Mouse (Mus musculus) MEL (cell line): ENCODE results near the gene Epo. TPM values are rescaled to one million over a fixed set of nuclear protein-coding genes. Genes with fewer than 3 reads are reported as not detected.

ENCODE experiments used
- DNase-seq: peaks from one replicate; pipeline ENCODE4 v3.0.0; 2011; ENCODE audit warnings: low read depth, low spot score
- H3K27ac ChIP-seq: 2 replicates; pipeline ENCODE4 v1.5.1; 2012; ENCODE audit warnings: low read depth, mild to moderate bottlenecking, control low read depth, low read length, moderate library complexity; ENCODE audit not compliant: control insufficient read depth
- H3K27me3 ChIP-seq, 2 experiments: fragments of 150-350 bp in 1 of 2; sonication (generic) in 1 of 2; 2 replicates each; pipeline ENCODE4 v1.6.1; 2012; ENCODE audit warnings: low read length in 2 of 2, mild to moderate bottlenecking in 2 of 2, improper control_type of control experiment in 1 of 2, moderate library complexity in 1 of 2; ENCODE audit not compliant: insufficient read depth in 2 of 2, control insufficient read depth in 1 of 2
- H3K36me3 ChIP-seq, 2 experiments: 2 replicates each; pipeline ENCODE4 v1.6.1; 2012 to 2014; ENCODE audit warnings: low read length in 2 of 2, improper control_type of control experiment in 1 of 2, inconsistent platforms in 1 of 2, mild to moderate bottlenecking in 1 of 2; ENCODE audit not compliant: insufficient read depth in 2 of 2, control insufficient read depth in 1 of 2
- H3K4me1 ChIP-seq, 2 experiments: fragments of 150-350 bp in 1 of 2; sonication (generic) in 1 of 2; 2 replicates each; pipeline ENCODE4 v1.6.1; 2012; ENCODE audit warnings: low read length in 2 of 2, improper control_type of control experiment in 1 of 2, mild to moderate bottlenecking in 1 of 2; ENCODE audit not compliant: insufficient read depth in 2 of 2, control insufficient read depth in 1 of 2
- H3K4me3 ChIP-seq, 2 experiments: fragments of 150-350 bp in 1 of 2; sonication (generic) in 1 of 2; 2 replicates each; pipeline ENCODE4 v1.5.1; 2012; ENCODE audit warnings: low read depth in 2 of 2, low read length in 2 of 2, mild to moderate bottlenecking in 2 of 2, moderate library complexity in 2 of 2, control low read depth in 1 of 2, improper control_type of control experiment in 1 of 2; ENCODE audit not compliant: control insufficient read depth in 1 of 2, insufficient read depth in 1 of 2
- H3K79me2 ChIP-seq: 2 replicates; pipeline ENCODE4 v1.6.1; 2012; ENCODE audit warnings: mild to moderate bottlenecking, low read length, moderate library complexity; ENCODE audit not compliant: control insufficient read depth, poor library complexity, insufficient read depth
- H3K9ac ChIP-seq: 2 replicates; pipeline ENCODE4 v1.6.1; 2012; ENCODE audit warnings: low read depth, mild to moderate bottlenecking, control low read depth, low read length, moderate library complexity; ENCODE audit not compliant: control insufficient read depth, poor library complexity, severe bottlenecking
- H3K9me3 ChIP-seq: fragments of 150-350 bp; sonication (generic); replicated peaks from 2 replicates; pipeline ENCODE4 v1.6.1; 2012; ENCODE audit warnings: mild to moderate bottlenecking, low read length, improper control_type of control experiment, moderate library complexity; ENCODE audit not compliant: insufficient read depth
- BHLHE40 ChIP-seq: IDR thresholded peaks from 2 replicates; pipeline ENCODE4 v1.6.1; 2012; ENCODE audit warnings: low read depth, mild to moderate bottlenecking, inconsistent platforms, low read length, improper control_type of control experiment, borderline replicate concordance
- CHD1 ChIP-seq: IDR thresholded peaks from 2 replicates; pipeline ENCODE4 v1.6.1; 2012; ENCODE audit warnings: low read depth, mild to moderate bottlenecking, inconsistent platforms, low read length, improper control_type of control experiment
- CHD2 ChIP-seq: IDR thresholded peaks from 2 replicates; pipeline ENCODE4 v1.6.1; 2011; ENCODE audit warnings: low read length, improper control_type of control experiment
- CTCF ChIP-seq, 3 experiments: IDR thresholded peaks in 2 of 3; conservative IDR thresholded peaks in 1 of 3; 2 replicates each; pipeline ENCODE4 v1.5.1; 2011 to 2012; ENCODE audit warnings: low read length in 3 of 3, low read depth in 2 of 3, mild to moderate bottlenecking in 2 of 3, improper control_type of control experiment in 1 of 3, inconsistent platforms in 1 of 3, mixed read lengths in 1 of 3, moderate library complexity in 1 of 3; ENCODE audit not compliant: control insufficient read depth in 1 of 3, insufficient read depth in 1 of 3, poor library complexity in 1 of 3, severe bottlenecking in 1 of 3
- E2F4 ChIP-seq: IDR thresholded peaks from 2 replicates; pipeline ENCODE4 v1.6.1; 2011; ENCODE audit warnings: low read depth, low read length, improper control_type of control experiment, borderline replicate concordance
- ELF1 ChIP-seq: IDR thresholded peaks from 2 replicates; pipeline ENCODE4 v1.6.1; 2014; ENCODE audit warnings: low read depth, mild to moderate bottlenecking, inconsistent platforms, low read length, improper control_type of control experiment, moderate library complexity
- EP300 ChIP-seq, 2 experiments: IDR thresholded peaks; 2 replicates each; pipeline ENCODE4 v1.6.1; 2011; ENCODE audit warnings: improper control_type of control experiment in 2 of 2, low read length in 2 of 2, low read depth in 1 of 2, mild to moderate bottlenecking in 1 of 2
- ETS1 ChIP-seq: IDR thresholded peaks from 2 replicates; pipeline ENCODE4 v1.6.1; 2012; ENCODE audit warnings: low read depth, mild to moderate bottlenecking, inconsistent platforms, low read length, improper control_type of control experiment, moderate library complexity
- GABPA ChIP-seq: IDR thresholded peaks from 2 replicates; pipeline ENCODE4 v1.6.1; 2012; ENCODE audit warnings: low read depth, mild to moderate bottlenecking, inconsistent platforms, low read length, improper control_type of control experiment, moderate library complexity
- GATA1 ChIP-seq: IDR thresholded peaks from 2 replicates; pipeline ENCODE4 v1.6.1; 2011; ENCODE audit warnings: low read depth, low read length, improper control_type of control experiment
- HCFC1 ChIP-seq: IDR thresholded peaks from 2 replicates; pipeline ENCODE4 v1.6.1; 2012; ENCODE audit warnings: low read depth, mild to moderate bottlenecking, inconsistent platforms, low read length, improper control_type of control experiment, moderate library complexity
- JUND ChIP-seq: IDR thresholded peaks from 2 replicates; pipeline ENCODE4 v1.6.1; 2011; ENCODE audit warnings: low read depth, mild to moderate bottlenecking, improper control_type of control experiment, low read length
- KAT2A ChIP-seq: conservative IDR thresholded peaks from 2 replicates; pipeline ENCODE4 v1.6.1; 2012; ENCODE audit warnings: low read depth, low read length, improper control_type of control experiment, inconsistent platforms
- MAFK ChIP-seq: IDR thresholded peaks from 2 replicates; pipeline ENCODE4 v1.6.1; 2011; ENCODE audit warnings: low read depth, mild to moderate bottlenecking, low read length, improper control_type of control experiment, borderline replicate concordance
- MAX ChIP-seq: IDR thresholded peaks from 2 replicates; pipeline ENCODE4 v1.6.1; 2011; ENCODE audit warnings: low read length, improper control_type of control experiment
- MAZ ChIP-seq: IDR thresholded peaks from 2 replicates; pipeline ENCODE4 v1.6.1; 2012; ENCODE audit warnings: low read depth, mild to moderate bottlenecking, inconsistent platforms, low read length, improper control_type of control experiment
- MXI1 ChIP-seq: IDR thresholded peaks from 2 replicates; pipeline ENCODE4 v1.6.1; 2011; ENCODE audit warnings: mild to moderate bottlenecking, low read depth, low read length, improper control_type of control experiment
- MYB ChIP-seq: IDR thresholded peaks from 2 replicates; pipeline ENCODE4 v1.6.1; 2011; ENCODE audit warnings: mild to moderate bottlenecking, low read depth, low read length, improper control_type of control experiment
- MYC ChIP-seq: IDR thresholded peaks from 2 replicates; pipeline ENCODE4 v1.6.1; 2011; ENCODE audit warnings: low read depth, mild to moderate bottlenecking, low read length, improper control_type of control experiment, moderate library complexity
- NELFE ChIP-seq: IDR thresholded peaks from 2 replicates; pipeline ENCODE4 v1.6.1; 2011; ENCODE audit warnings: low read depth, low read length, improper control_type of control experiment
- NRF1 ChIP-seq: IDR thresholded peaks from 2 replicates; pipeline ENCODE4 v1.6.1; 2014; ENCODE audit warnings: low read depth, mild to moderate bottlenecking, inconsistent platforms, low read length, improper control_type of control experiment, moderate library complexity; ENCODE audit not compliant: poor library complexity, insufficient read depth, severe bottlenecking
- POLR2A ChIP-seq, 2 experiments: IDR thresholded peaks; 2 replicates each; pipeline ENCODE4 v1.6.1; 2011 to 2012; ENCODE audit warnings: low read length in 2 of 2, mild to moderate bottlenecking in 2 of 2, control low read depth in 1 of 2, improper control_type of control experiment in 1 of 2, low read depth in 1 of 2, moderate library complexity in 1 of 2; ENCODE audit not compliant: control insufficient read depth in 1 of 2, insufficient read depth in 1 of 2, poor library complexity in 1 of 2
- POLR2AphosphoS2 ChIP-seq: IDR thresholded peaks from 2 replicates; pipeline ENCODE4 v1.6.1; 2011; ENCODE audit warnings: low read length, improper control_type of control experiment
- POLR2AphosphoS5 ChIP-seq: IDR thresholded peaks from 2 replicates; pipeline ENCODE4 v1.6.1; 2012; ENCODE audit warnings: low read depth, borderline replicate concordance, mild to moderate bottlenecking, inconsistent platforms, low read length, moderate library complexity, mixed read lengths
- RAD21 ChIP-seq: IDR thresholded peaks from 2 replicates; pipeline ENCODE4 v1.6.1; 2011; ENCODE audit warnings: mild to moderate bottlenecking, low read depth, low read length, improper control_type of control experiment
- SIN3A ChIP-seq: IDR thresholded peaks from 2 replicates; pipeline ENCODE4 v1.6.1; 2012; ENCODE audit warnings: low read length, improper control_type of control experiment, inconsistent platforms
- SMC3 ChIP-seq: IDR thresholded peaks from 2 replicates; pipeline ENCODE4 v1.6.1; 2011; ENCODE audit warnings: low read depth, low read length, improper control_type of control experiment
- TAL1 ChIP-seq: IDR thresholded peaks from 2 replicates; pipeline ENCODE4 v1.6.1; 2012; ENCODE audit warnings: mild to moderate bottlenecking, inconsistent platforms, low read length, moderate library complexity, mixed read lengths
- TBP ChIP-seq: IDR thresholded peaks from 2 replicates; pipeline ENCODE4 v1.8.0; 2011; ENCODE audit warnings: low read depth, low read length, improper control_type of control experiment
- UBTF ChIP-seq: IDR thresholded peaks from 2 replicates; pipeline ENCODE4 v1.6.1; 2012; ENCODE audit warnings: low read depth, mild to moderate bottlenecking, inconsistent platforms, low read length, improper control_type of control experiment, moderate library complexity, borderline replicate concordance; ENCODE audit not compliant: insufficient read depth
- USF1 ChIP-seq: IDR thresholded peaks from 2 replicates; pipeline ENCODE4 v1.6.1; 2014; ENCODE audit warnings: low read depth, mild to moderate bottlenecking, inconsistent platforms, low read length, improper control_type of control experiment, moderate library complexity
- USF2 ChIP-seq, 2 experiments: IDR thresholded peaks; 2 replicates each; pipeline ENCODE4 v1.6.1; 2011 to 2012; ENCODE audit warnings: improper control_type of control experiment in 2 of 2, low read length in 2 of 2, borderline replicate concordance in 1 of 2, inconsistent platforms in 1 of 2, low read depth in 1 of 2, mild to moderate bottlenecking in 1 of 2; ENCODE audit not compliant: insufficient read depth in 1 of 2
- ZC3H11A ChIP-seq: IDR thresholded peaks from 2 replicates; pipeline ENCODE4 v1.6.1; 2012; ENCODE audit warnings: low read depth, mild to moderate bottlenecking, inconsistent platforms, low read length, improper control_type of control experiment
- ZMIZ1 ChIP-seq: IDR thresholded peaks from 2 replicates; pipeline ENCODE4 v1.6.1; 2012; ENCODE audit warnings: low read depth, mild to moderate bottlenecking, inconsistent platforms, low read length, improper control_type of control experiment, moderate library complexity
- ZNF384 ChIP-seq: IDR thresholded peaks from 2 replicates; pipeline ENCODE4 v1.6.1; 2012; ENCODE audit warnings: low read depth, mild to moderate bottlenecking, inconsistent platforms, low read length, improper control_type of control experiment
- polyA plus RNA-seq, 2 experiments: library from polyadenylated mRNA; stranded (reverse) in 1 of 2; unstranded in 1 of 2; fragments of >175 nt in 1 of 2; fragments of >200 nt in 1 of 2; gene quantifications; 2 replicates each; pipeline versions ENCODE4 v1.2.1 to v1.2.4; 2012; ENCODE audit warnings: low replicate concordance in 2 of 2, low read depth in 1 of 2; ENCODE audit not compliant: insufficient read length in 2 of 2, insufficient read depth in 1 of 2, missing spikeins in 1 of 2
- total RNA-seq: library from RNA; depleted of rRNA; stranded (reverse); fragments of 300-350 nt; gene quantifications from 2 replicates; pipeline ENCODE4 v1.2.3, GENCODE M21; 2012; rRNA removed

The Epo gene
- total RNA-seq, result not detected in 2 replicates
- polyA plus RNA-seq, result not detected

GRCm38 (mm10) chr5:137533117-137533827 is at the start of gene Epo, which contains the start of gene Gnb2:
Epo (minus strand) TSS chr5:137533242.
Gnb2 (minus strand) TSS chr5:137533510.
- H3K79me2 ChIP-seq, result peaks cover 28% of the 10 kb centered on the region
- H3K36me3 ChIP-seq, result peaks cover 0 to 6% of the 10 kb centered on the region in 2 experiments; a peak in 3 of 4 replicates
- H3K9me3 ChIP-seq, result no peaks in the 10 kb centered on the region
- peak; percentile 98 for DNase-seq
- H3K9ac ChIP-seq, result peak within 1 kb of the TSS; percentile 98
- peaks cover 4 to 5% of the 10 kb centered on the region in 2 experiments; a peak in 1 of 4 replicates for H3K4me1 ChIP-seq
- H3K27me3 ChIP-seq, result no peaks in the 10 kb centered on the region
- peak within 1 kb of the TSS; percentile 78 to 99 for H3K4me3 ChIP-seq
- peak within 1 kb of the TSS; percentile 93 for H3K27ac ChIP-seq
- TF ChIP-seq GABPA, result no peak
- TF ChIP-seq GATA1, result no peak
- no peak; the same call in 1 of the 2 replicates for TF ChIP-seq JUND
- TF ChIP-seq MYB, result peak; percentile 61; the same call in 1 of the 2 replicates
- 0 out of 2 replicates have a peak, but pooled peaks have one; percentile 17 for TF ChIP-seq MYC
- peak; percentile 98 for TF ChIP-seq KAT2A
- peak; percentile 75 for TF ChIP-seq HCFC1
- peak; percentile 80 for TF ChIP-seq SIN3A
- peak; percentile 82 to 90 for TF ChIP-seq USF2 (IDR thresholded peaks at IDR 0.05; ENCODE audit: borderline replicate concordance in 1 of 2, insufficient read depth in 1 of 2, low read depth in 1 of 2, low read length in 2 of 2)
- peak; percentile 60 to 84; a peak in 2 of 4 replicates for TF ChIP-seq POLR2A (IDR thresholded peaks at IDR 0.05; ENCODE audit: control insufficient read depth in 1 of 2, insufficient read depth in 1 of 2, low read depth in 1 of 2, low read length in 2 of 2, poor library complexity in 1 of 2)
- TF ChIP-seq ZMIZ1, result peak; percentile 45; the same call in 1 of the 2 replicates
- no peak for TF ChIP-seq MAFK
- no peak for TF ChIP-seq POLR2AphosphoS5
- no peak; the same call in 1 of the 2 replicates for TF ChIP-seq MXI1
- TF ChIP-seq NRF1, result 0 out of 2 replicates have a peak, but pooled peaks have one; percentile 6
- TF ChIP-seq ETS1, result peak; percentile 46; the same call in 1 of the 2 replicates
- TF ChIP-seq UBTF, result peak; percentile 92; the same call in 1 of the 2 replicates
- no peak for TF ChIP-seq RAD21
- TF ChIP-seq CTCF (IDR thresholded peaks at IDR 0.05 in 2 of 3, conservative IDR thresholded peaks at IDR 0.05 in 1 of 3; ENCODE audit: control insufficient read depth in 1 of 3, insufficient read depth in 1 of 3, low read depth in 2 of 3, low read length in 3 of 3, poor library complexity in 1 of 3, severe bottlenecking in 1 of 3), result no peak
- TF ChIP-seq CHD2, result 0 out of 2 replicates have a peak, but pooled peaks have one; percentile 19
- TF ChIP-seq SMC3, result no peak
- peak; percentile 67 for TF ChIP-seq NELFE
- peak in 1 of 2 experiments; percentile 46; a peak in 2 of 4 replicates for TF ChIP-seq EP300 (IDR thresholded peaks at IDR 0.05; ENCODE audit: low read depth in 1 of 2, low read length in 2 of 2)
- TF ChIP-seq CHD1, result peak; percentile 100
- TF ChIP-seq POLR2AphosphoS2, result peak; percentile 78; the same call in 1 of the 2 replicates
- peak; percentile 70 for TF ChIP-seq BHLHE40
- peak; percentile 80 for TF ChIP-seq MAX
- TF ChIP-seq MAZ, result peak; percentile 98
- peak; percentile 95 for TF ChIP-seq ZNF384
- TF ChIP-seq ELF1, result peak; percentile 78
- TF ChIP-seq ZC3H11A, result no peak
- TF ChIP-seq USF1, result peak; percentile 97
- TF ChIP-seq TAL1, result no peak
- TF ChIP-seq TBP, result peak; percentile 89
- TF ChIP-seq E2F4, result peak; percentile 71; the same call in 1 of the 2 replicates
